Mouse (Mus musculus) C2C12 (cell line): ENCODE measurements around the gene Pcnt.

Source experiments
- CTCF ChIP-seq: IDR thresholded peaks from one replicate; pipeline ENCODE4 v1.5.1; 2011; ENCODE audit not compliant: control insufficient read depth, insufficient read depth, insufficient read length
- FOSL1 ChIP-seq: IDR thresholded peaks from one replicate; pipeline ENCODE4 v1.8.0; 2011; ENCODE audit warnings: mild to moderate bottlenecking, low read length; ENCODE audit not compliant: poor library complexity, insufficient read depth, severe bottlenecking
- USF1 ChIP-seq: IDR thresholded peaks from one replicate; pipeline ENCODE4 v1.6.1; 2011; ENCODE audit warnings: low read depth, mild to moderate bottlenecking, control low read depth, moderate library complexity

DNA sequence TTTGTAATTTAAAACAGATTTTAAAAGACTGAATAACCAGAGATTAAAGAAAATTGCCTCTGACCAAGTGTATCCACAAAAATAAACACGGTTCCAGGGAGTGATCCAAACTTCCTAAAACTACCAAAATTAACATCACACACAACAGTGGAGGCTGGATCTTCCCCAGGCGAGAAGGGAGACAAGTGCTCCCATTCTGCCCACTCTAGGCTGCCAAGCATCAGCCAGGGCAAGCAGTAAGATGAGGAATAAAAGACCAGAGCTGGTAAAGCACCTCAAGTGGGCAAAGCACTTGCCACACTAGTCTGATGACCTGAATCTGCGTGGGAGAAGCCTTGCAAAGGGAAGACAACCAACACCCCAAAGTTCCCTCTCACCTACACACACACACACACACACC is 70.8 kb downstream of the Pcnt start:
- TF ChIP-seq CTCF (no peak), USF1 (no peak), FOSL1 (no peak)
